Mouse (Mus musculus) urinary bladder, postnatal 10 days (tissue): ENCODE measurements around the gene Cnep1r1.

Source experiments
- DNase-seq: peaks from one replicate; pipeline ENCODE4 v3.0.0; 2022; ENCODE audit warnings: low spot score

Cnep1r1 gene

GRCm38 (mm10) chr8:88118456-88119036, at the start of gene Cnep1r1:
Gene Cnep1r1 (plus strand): TSS chr8:88118769.
- DNase-seq = peak; percentile 46

- no peak for DNase-seq
Observed at GRCm38 (mm10) chr8:88082183-88082582, 36.4 kb upstream of the Cnep1r1 start.

- DNase-seq = no peak
Observed at GRCm38 (mm10) chr8:88088006-88088405, 30.6 kb upstream of the Cnep1r1 start.

GRCm38 (mm10) chr8:88091661-88092060, 26.9 kb upstream of the Cnep1r1 start:
- DNase-seq = no peak

GRCm38 (mm10) chr8:88093367-88093766, 25.2 kb upstream of the Cnep1r1 start:
- no peak for DNase-seq

GRCm38 (mm10) chr8:88098856-88099255, 19.7 kb upstream of the Cnep1r1 start:
- DNase-seq = no peak

- DNase-seq = no peak
Observed at GRCm38 (mm10) chr8:88099526-88099925, 19.0 kb upstream of the Cnep1r1 start.

- no peak for DNase-seq
Observed at GRCm38 (mm10) chr8:88109241-88109640, 9.3 kb upstream of the Cnep1r1 start.

- DNase-seq = no peak
Observed at GRCm38 (mm10) chr8:88119076-88119475, 507 bp downstream of the Cnep1r1 start.

GRCm38 (mm10) chr8:88124850-88125249, 6.3 kb downstream of the Cnep1r1 start:
- DNase-seq = no peak

GRCm38 (mm10) chr8:88129397-88129796, 10.8 kb downstream of the Cnep1r1 start:
- DNase-seq = no peak

GRCm38 (mm10) chr8:88130754-88131317, 12.3 kb downstream of the Cnep1r1 start:
- DNase-seq = no peak

GRCm38 (mm10) chr8:88137748-88138484, 19.3 kb downstream of the Cnep1r1 start, which contains the start of gene Heatr3:
Gene Heatr3 (plus strand): TSS chr8:88137855.
- DNase-seq = peak; percentile 78

- DNase-seq = no peak
Observed at GRCm38 (mm10) chr8:88139256-88139655, 20.7 kb downstream of the Cnep1r1 start.

- DNase-seq = no peak
Observed at GRCm38 (mm10) chr8:88141629-88142028, 23.1 kb downstream of the Cnep1r1 start.

GRCm38 (mm10) chr8:88144041-88144440, 25.5 kb downstream of the Cnep1r1 start:
- DNase-seq = no peak

- DNase-seq = no peak
Observed at GRCm38 (mm10) chr8:88150910-88151371, 32.4 kb downstream of the Cnep1r1 start.

- DNase-seq = no peak
Observed at GRCm38 (mm10) chr8:88160237-88160995, 41.8 kb downstream of the Cnep1r1 start.

- DNase-seq = no peak
Observed at GRCm38 (mm10) chr8:88161439-88161838, 42.9 kb downstream of the Cnep1r1 start.

GRCm38 (mm10) chr8:88175264-88175663, 56.7 kb downstream of the Cnep1r1 start:
- DNase-seq = no peak

GRCm38 (mm10) chr8:88177291-88177690, 58.7 kb downstream of the Cnep1r1 start:
- DNase-seq = no peak

- no peak for DNase-seq
Observed at GRCm38 (mm10) chr8:88183121-88183520, 64.6 kb downstream of the Cnep1r1 start.
